Mouse (Mus musculus): Measurements from ENCODE around the gene Zfp541. TPM values are rescaled to one million over a fixed set of nuclear protein-coding genes. Genes with fewer than 3 reads are reported as not detected.

The Zfp541 gene
- polyA plus RNA-seq, 1 experiment from 2014 or later: not detected

- DNase-seq (ENCODE audit: low spot score): no peak
- H3K36me3 ChIP-seq (ENCODE audit: control insufficient read depth, insufficient read depth, low read length): no peaks in the 10 kb centered on the region
- H3K27me3 ChIP-seq (ENCODE audit: control insufficient read depth, insufficient read depth, low read length): no peaks in the 10 kb centered on the region
- H3K27ac ChIP-seq (ENCODE audit: low read depth, low read length): no peak overlapping the region
- H3K9me3 ChIP-seq (ENCODE audit: control insufficient read depth, low read length): no peaks in the 10 kb centered on the region
- no peak for ATAC-seq (replicated peaks; ENCODE audit: low FRiP score)
- H3K4me2 ChIP-seq (ENCODE audit: low read depth, low read length, severe bottlenecking): no peak overlapping the region
- WGBS: 93% methylated on average over 8 of the region's 8 CpGs
- H3K9ac ChIP-seq (ENCODE audit: low read length): no peak overlapping the region
- no peak overlapping the region for H3K4me3 ChIP-seq (ENCODE audit: low read depth, low read length)
- H3K4me1 ChIP-seq (replicated peaks; ENCODE audit: control insufficient read depth, insufficient read depth, low read length): no peaks in the 10 kb centered on the region
Measured at GRCm38 (mm10) chr7:16024603-16025222, 36.9 kb upstream of the Zfp541 start.

DNA sequence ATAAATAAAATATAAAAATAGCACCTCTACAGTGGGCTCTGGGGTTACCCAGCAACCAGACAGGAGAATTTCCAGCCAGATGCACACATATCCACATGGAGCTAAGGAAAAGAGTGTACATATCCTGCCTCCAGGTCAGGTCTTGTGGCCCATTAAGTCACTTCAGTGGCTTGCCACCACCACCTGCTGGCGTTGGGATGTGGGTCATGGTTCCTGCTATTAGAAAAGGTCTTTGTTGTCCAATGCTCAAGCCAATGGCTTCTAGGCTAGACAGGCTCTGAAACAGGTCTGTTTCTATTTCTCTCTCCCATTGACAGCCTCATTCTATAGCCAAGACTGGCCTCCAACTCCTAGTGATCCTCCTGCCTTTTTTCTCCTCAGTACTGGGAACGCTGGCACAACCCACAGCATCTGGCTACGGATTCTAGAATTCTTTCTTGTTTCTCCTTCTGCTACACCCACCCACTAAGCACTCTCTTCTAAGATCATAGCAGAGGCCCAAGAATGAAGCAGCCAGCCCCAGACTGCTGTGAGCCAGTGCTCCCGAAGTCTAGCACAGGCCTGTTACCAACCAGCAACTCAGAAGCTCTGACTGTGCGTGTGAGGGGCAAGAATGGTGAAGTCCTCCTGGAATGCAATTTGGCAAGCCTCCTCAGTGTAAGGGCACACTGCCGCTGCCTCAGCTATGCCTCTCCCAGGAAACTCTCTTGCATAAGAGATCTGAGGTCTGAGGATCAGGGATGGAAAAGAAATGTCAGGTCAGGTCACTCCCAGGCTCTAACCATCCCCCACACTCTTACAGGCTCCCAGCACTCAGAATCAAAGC lies 33.3 kb upstream of the Zfp541 start:
- Histone ChIP-seq H3K27ac (ENCODE audit: low read depth, low read length) (no peak overlapping the region), H3K9me3 (ENCODE audit: control insufficient read depth, low read length) (no peaks in the 10 kb centered on the region; the same call in 1 of the 2 replicates), H3K4me3 (ENCODE audit: low read depth, low read length) (no peak overlapping the region), H3K27me3 (ENCODE audit: control insufficient read depth, insufficient read depth, low read length) (no peaks in the 10 kb centered on the region), H3K9ac (ENCODE audit: low read length) (no peak overlapping the region), H3K36me3 (ENCODE audit: control insufficient read depth, insufficient read depth, low read length) (no peaks in the 10 kb centered on the region; the same call in 1 of the 2 replicates), H3K4me2 (ENCODE audit: low read depth, low read length, severe bottlenecking) (no peak overlapping the region), H3K4me1 (replicated peaks; ENCODE audit: control insufficient read depth, insufficient read depth, low read length) (no peaks in the 10 kb centered on the region)
- ATAC-seq (replicated peaks; ENCODE audit: low FRiP score): no peak
- DNase-seq (ENCODE audit: low spot score): no peak
- 91% methylated on average over 6 of the region's 6 CpGs for WGBS

- Histone ChIP-seq H3K4me3 (ENCODE audit: low read depth, low read length) (no peak overlapping the region), H3K36me3 (ENCODE audit: control insufficient read depth, insufficient read depth, low read length) (no peaks in the 10 kb centered on the region; the same call in 1 of the 2 replicates), H3K27me3 (ENCODE audit: control insufficient read depth, insufficient read depth, low read length) (no peaks in the 10 kb centered on the region), H3K27ac (ENCODE audit: low read depth, low read length) (no peak overlapping the region), H3K4me2 (ENCODE audit: low read depth, low read length, severe bottlenecking) (no peak overlapping the region), H3K4me1 (replicated peaks; ENCODE audit: control insufficient read depth, insufficient read depth, low read length) (no peaks in the 10 kb centered on the region), H3K9me3 (ENCODE audit: control insufficient read depth, low read length) (no peaks in the 10 kb centered on the region; the same call in 1 of the 2 replicates), H3K9ac (ENCODE audit: low read length) (no peak overlapping the region)
- ATAC-seq (replicated peaks; ENCODE audit: low FRiP score) (no peak), DNase-seq (ENCODE audit: low spot score) (no peak)
- WGBS: 91% methylated on average over 4 of the region's 4 CpGs
Measured at GRCm38 (mm10) chr7:16031072-16031471, 30.5 kb upstream of the Zfp541 start.

GRCm38 (mm10) chr7:16033059-16033458 lies 28.6 kb upstream of the Zfp541 start:
- H3K27me3 ChIP-seq (ENCODE audit: control insufficient read depth, insufficient read depth, low read length): no peaks in the 10 kb centered on the region
- H3K4me3 ChIP-seq (ENCODE audit: low read depth, low read length): no peak overlapping the region
- no peak overlapping the region for H3K4me2 ChIP-seq (ENCODE audit: low read depth, low read length, severe bottlenecking)
- no peaks in the 10 kb centered on the region for H3K4me1 ChIP-seq (replicated peaks; ENCODE audit: control insufficient read depth, insufficient read depth, low read length)
- ATAC-seq (replicated peaks; ENCODE audit: low FRiP score) (no peak), DNase-seq (ENCODE audit: low spot score) (no peak)
- no peak overlapping the region for H3K9ac ChIP-seq (ENCODE audit: low read length)
- no peaks in the 10 kb centered on the region; the same call in 1 of the 2 replicates for H3K9me3 ChIP-seq (ENCODE audit: control insufficient read depth, low read length)
- H3K36me3 ChIP-seq (ENCODE audit: control insufficient read depth, insufficient read depth, low read length): no peaks in the 10 kb centered on the region; the same call in 1 of the 2 replicates
- no peak overlapping the region for H3K27ac ChIP-seq (ENCODE audit: low read depth, low read length)
- 100% methylated on average over 1 of the region's 1 CpGs for WGBS

GRCm38 (mm10) chr7:16033580-16034461 lies 27.8 kb upstream of the Zfp541 start:
- Histone ChIP-seq H3K27me3 (ENCODE audit: control insufficient read depth, insufficient read depth, low read length) (no peaks in the 10 kb centered on the region), H3K36me3 (ENCODE audit: control insufficient read depth, insufficient read depth, low read length) (no peaks in the 10 kb centered on the region; the same call in 1 of the 2 replicates), H3K9ac (ENCODE audit: low read length) (no peak overlapping the region), H3K27ac (ENCODE audit: low read depth, low read length) (no peak overlapping the region), H3K4me3 (ENCODE audit: low read depth, low read length) (no peak overlapping the region), H3K4me2 (ENCODE audit: low read depth, low read length, severe bottlenecking) (no peak overlapping the region), H3K9me3 (ENCODE audit: control insufficient read depth, low read length) (no peaks in the 10 kb centered on the region; the same call in 1 of the 2 replicates), H3K4me1 (replicated peaks; ENCODE audit: control insufficient read depth, insufficient read depth, low read length) (no peaks in the 10 kb centered on the region)
- 96% methylated on average over 8 of the region's 8 CpGs for WGBS
- ATAC-seq (replicated peaks; ENCODE audit: low FRiP score): no peak
- no peak for DNase-seq (ENCODE audit: low spot score)

GRCm38 (mm10) chr7:16036972-16037371 lies 24.6 kb upstream of the Zfp541 start:
- H3K4me2 ChIP-seq (ENCODE audit: low read depth, low read length, severe bottlenecking): no peak overlapping the region
- H3K27me3 ChIP-seq (ENCODE audit: control insufficient read depth, insufficient read depth, low read length): no peaks in the 10 kb centered on the region
- H3K27ac ChIP-seq (ENCODE audit: low read depth, low read length): no peak overlapping the region
- no peak overlapping the region for H3K4me3 ChIP-seq (ENCODE audit: low read depth, low read length)
- WGBS: 96% methylated on average over 6 of the region's 6 CpGs
- no peak for DNase-seq (ENCODE audit: low spot score)
- no peak for ATAC-seq (replicated peaks; ENCODE audit: low FRiP score)
- no peaks in the 10 kb centered on the region for H3K4me1 ChIP-seq (replicated peaks; ENCODE audit: control insufficient read depth, insufficient read depth, low read length)
- no peaks in the 10 kb centered on the region for H3K9me3 ChIP-seq (ENCODE audit: control insufficient read depth, low read length)
- H3K9ac ChIP-seq (ENCODE audit: low read length): no peak overlapping the region
- no peaks in the 10 kb centered on the region for H3K36me3 ChIP-seq (ENCODE audit: control insufficient read depth, insufficient read depth, low read length)

GRCm38 (mm10) chr7:16039363-16039762 lies 22.3 kb upstream of the Zfp541 start:
- WGBS: 94% methylated on average over 5 of the region's 5 CpGs
- H3K4me3 ChIP-seq (ENCODE audit: low read depth, low read length): no peak overlapping the region

DNA sequence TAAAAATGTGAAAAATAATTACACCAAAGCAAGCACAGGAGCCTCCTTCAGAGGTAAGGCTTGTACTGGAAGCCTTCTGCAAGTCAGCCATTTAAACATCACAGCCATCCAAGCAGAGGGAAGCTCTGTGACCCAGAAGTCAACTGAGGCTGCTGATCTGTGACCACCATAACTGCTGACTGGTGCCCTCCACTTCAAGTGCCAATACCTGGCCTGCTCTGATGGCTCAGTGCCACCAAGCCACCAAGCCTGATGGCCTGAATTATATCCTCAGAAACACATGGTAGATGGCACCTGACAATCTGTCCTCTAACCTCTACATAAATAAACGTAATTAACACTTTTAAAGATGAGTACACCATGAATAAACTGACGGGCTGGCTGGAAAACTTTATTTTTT lies 20.4 kb upstream of the Zfp541 start:
- Histone ChIP-seq H3K4me2 (ENCODE audit: low read depth, low read length, severe bottlenecking) (no peak overlapping the region), H3K4me1 (replicated peaks; ENCODE audit: control insufficient read depth, insufficient read depth, low read length) (peaks cover 19% of the 10 kb centered on the region; the same call in 1 of the 2 replicates), H3K9me3 (ENCODE audit: control insufficient read depth, low read length) (no peaks in the 10 kb centered on the region), H3K36me3 (ENCODE audit: control insufficient read depth, insufficient read depth, low read length) (no peaks in the 10 kb centered on the region), H3K27ac (ENCODE audit: low read depth, low read length) (no peak overlapping the region), H3K9ac (ENCODE audit: low read length) (no peak overlapping the region), H3K27me3 (ENCODE audit: control insufficient read depth, insufficient read depth, low read length) (no peaks in the 10 kb centered on the region), H3K4me3 (ENCODE audit: low read depth, low read length) (no peak overlapping the region)
- 96% methylated on average over 2 of the region's 2 CpGs for WGBS
- ATAC-seq (replicated peaks; ENCODE audit: low FRiP score) (no peak), DNase-seq (ENCODE audit: low spot score) (no peak)

More at GRCm38 (mm10) chr7:16039363-16039762, 22.3 kb upstream of the Zfp541 start:
- Histone ChIP-seq H3K4me1 (replicated peaks; ENCODE audit: control insufficient read depth, insufficient read depth, low read length) (peaks cover 4% of the 10 kb centered on the region; the same call in 1 of the 2 replicates), H3K9ac (ENCODE audit: low read length) (no peak overlapping the region), H3K36me3 (ENCODE audit: control insufficient read depth, insufficient read depth, low read length) (no peaks in the 10 kb centered on the region), H3K27ac (ENCODE audit: low read depth, low read length) (no peak overlapping the region), H3K4me2 (ENCODE audit: low read depth, low read length, severe bottlenecking) (no peak overlapping the region), H3K9me3 (ENCODE audit: control insufficient read depth, low read length) (no peaks in the 10 kb centered on the region), H3K27me3 (ENCODE audit: control insufficient read depth, insufficient read depth, low read length) (no peaks in the 10 kb centered on the region)
- DNase-seq (ENCODE audit: low spot score): no peak
- no peak for ATAC-seq (replicated peaks; ENCODE audit: low FRiP score)

All from forebrain, embryonic 11.5 days (tissue).